Mouse (Mus musculus): ENCODE measurements around the gene Ccdc9. TPM values are rescaled to one million over a fixed set of nuclear protein-coding genes. Genes with fewer than 3 reads are reported as not detected.

Gene Ccdc9
- total RNA-seq, 2 experiments from 2014 or later = 65.7 to 106 TPM

- ATAC-seq (replicated peaks; ENCODE audit: low FRiP score, low TSS enrichment, poor library complexity, severe bottlenecking) = peak; percentile 81
Measured at GRCm38 (mm10) chr7:16240281-16240977, 46.2 kb downstream of the Ccdc9 start.

GRCm38 (mm10) chr7:16239554-16239997 lies 47.0 kb downstream of the Ccdc9 start:
- ATAC-seq (replicated peaks; ENCODE audit: low FRiP score, low TSS enrichment, poor library complexity, severe bottlenecking) = no peak

- ATAC-seq (replicated peaks; ENCODE audit: low FRiP score, low TSS enrichment, poor library complexity, severe bottlenecking) = no peak
Measured at GRCm38 (mm10) chr7:16229869-16230268, 56.7 kb downstream of the Ccdc9 start.

Other genes starting within 250 kb of the Ccdc9 start
- gene Bicra, start 238.9 kb downstream of the Ccdc9 start, total RNA-seq (2014; fragmentation: Nextera tagmentation) = 12.6 and 21.3 TPM in 2 replicates
- gene Bicra, start 238.9 kb downstream of the Ccdc9 start, total RNA-seq (2017) = 0.15 and 1.8 TPM in 2 replicates
- not detected in 2 replicates for gene Zfp541, start 225.0 kb downstream of the Ccdc9 start, total RNA-seq (2014; fragmentation: Nextera tagmentation)
- gene Zfp541, start 225.0 kb downstream of the Ccdc9 start, total RNA-seq (2017) = not detected in 2 replicates
- 92.2 and 111 TPM in 2 replicates for gene Napa, start 188.3 kb downstream of the Ccdc9 start, total RNA-seq (2014; fragmentation: Nextera tagmentation)
- 41.1 and 49.5 TPM in 2 replicates for gene Napa, start 188.3 kb downstream of the Ccdc9 start, total RNA-seq (2017)
- 14.3 and 20.7 TPM in 2 replicates for gene Kptn, start 166.9 kb downstream of the Ccdc9 start, total RNA-seq (2014; fragmentation: Nextera tagmentation)
- gene Kptn, start 166.9 kb downstream of the Ccdc9 start, total RNA-seq (2017) = 5.1 and 10.5 TPM in 2 replicates
- 0.07 TPM in 1 of 2 replicates, not detected in the other for gene Slc8a2, start 157.0 kb downstream of the Ccdc9 start, total RNA-seq (2014; fragmentation: Nextera tagmentation)
- gene Slc8a2, start 157.0 kb downstream of the Ccdc9 start, total RNA-seq (2017) = not detected in 2 replicates
- gene Meis3, start 111.7 kb downstream of the Ccdc9 start, total RNA-seq (2014; fragmentation: Nextera tagmentation) = 0.42 and 0.49 TPM in 2 replicates
- gene Meis3, start 111.7 kb downstream of the Ccdc9 start, total RNA-seq (2017) = not detected in 2 replicates
- gene Dhx34, start 64.8 kb downstream of the Ccdc9 start, total RNA-seq (2014; fragmentation: Nextera tagmentation) = 8.2 and 13.8 TPM in 2 replicates
- 3.6 and 3.7 TPM in 2 replicates for gene Dhx34, start 64.8 kb downstream of the Ccdc9 start, total RNA-seq (2017)
- gene C5ar2, start 42.6 kb downstream of the Ccdc9 start, total RNA-seq (2014; fragmentation: Nextera tagmentation) = 3.2 and 4.5 TPM in 2 replicates
- 3.5 and 4.0 TPM in 2 replicates for gene C5ar2, start 42.6 kb downstream of the Ccdc9 start, total RNA-seq (2017)
- 0.22 TPM in 1 of 2 replicates, not detected in the other for gene C5ar1, start 27.3 kb downstream of the Ccdc9 start, total RNA-seq (2014; fragmentation: Nextera tagmentation)
- 0.23 TPM in 1 of 2 replicates, not detected in the other for gene C5ar1, start 27.3 kb downstream of the Ccdc9 start, total RNA-seq (2017)
- 23.3 and 28.3 TPM in 2 replicates for gene Inafm1, start 13.2 kb downstream of the Ccdc9 start, total RNA-seq (2014; fragmentation: Nextera tagmentation)
- gene Inafm1, start 13.2 kb downstream of the Ccdc9 start, total RNA-seq (2017) = 14.8 and 18.4 TPM in 2 replicates
- gene Bbc3, start 21.6 kb upstream of the Ccdc9 start, total RNA-seq (2014; fragmentation: Nextera tagmentation) = 1.8 and 2.9 TPM in 2 replicates
- 3.1 and 4.4 TPM in 2 replicates for gene Bbc3, start 21.6 kb upstream of the Ccdc9 start, total RNA-seq (2017)
- 132 and 134 TPM in 2 replicates for gene Sae1, start 101.0 kb upstream of the Ccdc9 start, total RNA-seq (2014; fragmentation: Nextera tagmentation)
- gene Sae1, start 101.0 kb upstream of the Ccdc9 start, total RNA-seq (2017) = 478 and 490 TPM in 2 replicates
- gene Zc3h4, start 114.1 kb upstream of the Ccdc9 start, total RNA-seq (2014; fragmentation: Nextera tagmentation) = 60.7 and 66.9 TPM in 2 replicates
- gene Zc3h4, start 114.1 kb upstream of the Ccdc9 start, total RNA-seq (2017) = 29.5 and 39.1 TPM in 2 replicates
- 34.3 and 39.2 TPM in 2 replicates for gene Tmem160, start 166.0 kb upstream of the Ccdc9 start, total RNA-seq (2014; fragmentation: Nextera tagmentation)
- 16.3 and 16.9 TPM in 2 replicates for gene Tmem160, start 166.0 kb upstream of the Ccdc9 start, total RNA-seq (2017)
- not detected in 2 replicates for gene Npas1, start 190.9 kb upstream of the Ccdc9 start, total RNA-seq (2014; fragmentation: Nextera tagmentation)
- not detected in 2 replicates for gene Npas1, start 190.9 kb upstream of the Ccdc9 start, total RNA-seq (2017)

All from megakaryocyte-erythroid progenitor cell, adult 5-6 weeks (primary cell).